Mouse (Mus musculus) olfactory bulb, adult 2 months (tissue): Measurements from ENCODE around the gene Plekhh2. TPM values are rescaled to one million over a fixed set of nuclear protein-coding genes. Genes with fewer than 3 reads are reported as not detected.

Source experiments
- H3K27ac ChIP-seq: fragments of 200-500 bp; 2 replicates; pipeline ENCODE4 v1.5.1; 2012; ENCODE audit warnings: low read depth, low read length; ENCODE audit not compliant: insufficient read depth
- H3K4me1 ChIP-seq: fragments of 200-500 bp; 2 replicates; pipeline ENCODE4 v1.6.1; 2012; ENCODE audit warnings: low read length; ENCODE audit not compliant: control insufficient read depth, insufficient read depth
- H3K4me3 ChIP-seq: fragments of 200-500 bp; 2 replicates; pipeline ENCODE4 v1.5.1; 2012; ENCODE audit warnings: mild to moderate bottlenecking, low read depth, low read length, moderate library complexity; ENCODE audit not compliant: insufficient read depth
- CTCF ChIP-seq: fragments of 200-500 bp; IDR thresholded peaks from 2 replicates; pipeline ENCODE4 v1.5.1; 2012; ENCODE audit warnings: low read depth, mild to moderate bottlenecking, low read length, moderate library complexity; ENCODE audit not compliant: insufficient read depth
- POLR2A ChIP-seq: fragments of 200-500 bp; IDR thresholded peaks from 2 replicates; pipeline ENCODE4 v1.6.1; 2012; ENCODE audit warnings: mild to moderate bottlenecking, low read depth, low read length, moderate library complexity; ENCODE audit not compliant: insufficient read depth
- WGBS: fragments of 180-500 bp; shearing (Covaris S2); methylation state at CpG from one replicate; pipeline ENCODE4 v1.1.7; 2018; 5-methylcytosine and 5-hydroxymethylcytosine counted together
- polyA plus RNA-seq: library from polyadenylated mRNA; stranded (reverse); fragments of >200 nt; gene quantifications from 2 replicates; pipeline ENCODE4 v1.2.4, GENCODE M21; 2012; ENCODE audit warnings: low replicate concordance; ENCODE audit not compliant: missing spikeins, insufficient read depth, insufficient read length

Gene Plekhh2
- polyA plus RNA-seq, 1 experiment, result not detected

- 91% methylated on average over 3 of the region's 3 CpGs for WGBS
- TF ChIP-seq CTCF (no peak), POLR2A (no peak)
- no peak overlapping the region for H3K4me3 ChIP-seq
- peaks cover 5% of the 10 kb centered on the region; the same call in 1 of the 2 replicates for H3K4me1 ChIP-seq
- H3K27ac ChIP-seq, result no peak overlapping the region
These were observed 156.2 kb downstream of the Plekhh2 start for GRCm38 (mm10) chr17:84667848-84668247.

Other genes with a start within 250 kb of the Plekhh2 start
- gene Thada, start 45.7 kb upstream of the Plekhh2 start, polyA plus RNA-seq, result not detected in 2 replicates
- not detected in 2 replicates for gene Dync2li1, start 114.6 kb downstream of the Plekhh2 start, polyA plus RNA-seq
- not detected in 2 replicates for gene Abcg8, start 164.4 kb downstream of the Plekhh2 start, polyA plus RNA-seq
- gene Abcg5, start 171.1 kb downstream of the Plekhh2 start, polyA plus RNA-seq, result not detected in 2 replicates